Mouse (Mus musculus): ENCODE measurements around the gene Tesmin. TPM values are rescaled to one million over a fixed set of nuclear protein-coding genes. Genes with fewer than 3 reads are reported as not detected.

The Tesmin gene
- polyA plus RNA-seq, 1 experiment from 2014 or later, result 0.30 TPM

DNA sequence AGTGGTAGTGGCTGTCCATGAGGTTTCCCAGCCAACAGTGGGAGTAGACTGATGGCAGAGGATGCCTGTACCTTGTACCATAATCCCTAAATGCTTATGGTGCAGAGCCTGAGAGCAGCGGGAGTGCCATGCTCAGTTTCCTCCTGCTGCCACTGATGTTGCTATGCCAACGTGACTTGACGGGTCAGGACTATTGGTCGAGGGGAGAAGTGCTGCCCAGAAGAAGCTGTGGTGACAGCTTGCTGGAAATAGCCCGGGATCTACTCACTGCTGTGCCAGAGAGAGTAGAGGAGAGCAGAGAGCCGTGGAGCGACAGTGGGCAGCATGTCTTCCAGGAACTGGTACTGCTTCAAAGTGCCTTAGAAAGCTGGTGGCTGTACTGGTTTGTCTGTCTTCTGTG, 13.3 kb downstream of the Tesmin start:
- WGBS, result 74% methylated on average over 7 of the region's 7 CpGs
- Histone ChIP-seq H3K27me3 (replicated peaks; ENCODE audit: low read depth, poor library complexity, severe bottlenecking) (no peaks in the 10 kb centered on the region), H3K9me3 (0 out of 2 replicates have a peak, but pooled peaks cover 2% of the 10 kb centered on the region), H3K4me1 (no peaks in the 10 kb centered on the region), H3K4me3 (no peak overlapping the region), H3K36me3 (replicated peaks) (no peaks in the 10 kb centered on the region), H3K27ac (replicated peaks) (no peak overlapping the region)
- no peak for DNase-seq (ENCODE audit: low spot score)

DNA sequence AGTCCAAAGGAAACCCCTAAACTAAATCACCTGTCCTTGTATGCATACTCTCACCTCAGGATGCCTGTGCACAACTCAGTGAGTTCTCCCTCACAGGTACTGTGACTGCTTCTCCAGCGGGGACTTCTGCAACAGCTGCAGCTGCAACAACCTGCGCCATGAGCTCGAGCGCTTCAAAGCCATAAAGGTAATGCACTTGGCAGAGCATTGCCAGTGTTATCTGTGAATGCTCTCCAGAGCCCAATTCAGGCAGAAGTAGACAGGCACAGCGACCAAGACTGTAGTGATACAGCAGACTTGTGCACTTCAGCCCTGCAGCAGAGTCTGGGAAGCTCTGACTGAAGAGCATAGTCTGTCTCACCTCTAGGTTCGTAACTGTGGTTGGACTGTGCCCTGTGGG, 13.7 kb downstream of the Tesmin start:
- Histone ChIP-seq H3K36me3 (replicated peaks) (no peaks in the 10 kb centered on the region), H3K9me3 (0 out of 2 replicates have a peak, but pooled peaks cover 2% of the 10 kb centered on the region), H3K27me3 (replicated peaks; ENCODE audit: low read depth, poor library complexity, severe bottlenecking) (no peaks in the 10 kb centered on the region), H3K27ac (replicated peaks) (no peak overlapping the region), H3K4me3 (no peak overlapping the region), H3K4me1 (no peaks in the 10 kb centered on the region)
- WGBS, result 88% methylated on average over 6 of the region's 6 CpGs
- no peak for DNase-seq (ENCODE audit: low spot score)

DNA sequence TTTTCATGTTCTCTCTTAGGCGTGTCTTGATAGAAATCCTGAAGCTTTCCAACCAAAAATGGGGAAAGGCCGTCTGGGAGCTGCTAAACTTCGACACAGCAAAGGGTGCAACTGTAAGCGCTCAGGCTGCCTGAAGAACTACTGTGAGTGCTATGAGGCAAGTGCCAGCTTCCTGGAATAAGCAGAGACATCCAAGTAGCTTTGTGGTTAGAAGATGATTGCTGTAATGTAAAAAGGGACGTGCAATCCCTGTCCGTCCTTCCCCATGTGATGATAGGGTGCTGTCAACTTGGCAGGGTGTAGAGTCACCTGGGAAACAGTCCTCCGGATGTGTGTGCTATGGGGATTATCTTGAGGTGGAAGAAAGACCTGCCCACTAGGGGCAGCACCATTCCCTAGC, 15.4 kb downstream of the Tesmin start:
- no peak for DNase-seq (ENCODE audit: low spot score)
- no peaks in the 10 kb centered on the region for H3K27me3 ChIP-seq (replicated peaks; ENCODE audit: low read depth, poor library complexity, severe bottlenecking)
- WGBS, result 87% methylated on average over 7 of the region's 7 CpGs
- no peaks in the 10 kb centered on the region for H3K4me1 ChIP-seq
- H3K36me3 ChIP-seq (replicated peaks), result no peaks in the 10 kb centered on the region
- H3K9me3 ChIP-seq, result 0 out of 2 replicates have a peak, but pooled peaks cover 2% of the 10 kb centered on the region
- H3K27ac ChIP-seq (replicated peaks), result no peak overlapping the region
- H3K4me3 ChIP-seq, result no peak overlapping the region

DNA sequence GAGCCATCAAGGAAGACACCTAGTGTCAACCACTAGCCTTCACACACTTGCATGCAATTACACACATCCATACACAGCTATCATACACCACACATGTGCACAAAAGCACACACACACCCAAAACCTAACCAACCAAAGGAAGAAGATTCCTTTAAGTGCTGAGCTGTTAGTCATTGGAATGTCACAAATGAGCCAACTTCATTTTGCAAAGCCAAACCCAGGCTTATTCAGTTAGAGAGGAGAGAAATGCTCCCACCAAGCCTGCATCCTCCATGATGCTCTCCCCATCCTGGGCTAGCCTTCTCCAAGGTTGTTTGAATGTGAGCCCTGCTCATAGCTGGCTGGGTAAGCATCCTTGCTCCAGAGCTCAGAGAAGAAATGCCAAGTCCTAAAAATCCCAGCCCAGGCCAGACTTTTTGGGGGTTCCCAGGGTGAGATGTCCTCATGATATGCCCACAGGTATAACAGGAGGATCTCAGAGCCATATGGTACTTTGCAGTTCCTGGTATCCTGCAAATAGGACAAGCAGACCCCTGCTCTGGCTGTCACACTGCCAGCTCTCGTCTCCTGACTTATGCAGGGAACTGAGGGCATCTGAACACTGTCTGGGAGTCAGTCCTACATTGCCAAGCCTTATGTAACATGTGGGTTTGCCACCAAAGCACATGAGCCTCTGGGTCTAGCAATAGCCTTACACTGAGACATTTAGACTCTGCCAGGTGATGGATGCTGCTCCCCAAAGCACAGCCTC, 17.0 kb downstream of the Tesmin start:
- WGBS, result 60% methylated on average over 1 of the region's 1 CpGs

DNA sequence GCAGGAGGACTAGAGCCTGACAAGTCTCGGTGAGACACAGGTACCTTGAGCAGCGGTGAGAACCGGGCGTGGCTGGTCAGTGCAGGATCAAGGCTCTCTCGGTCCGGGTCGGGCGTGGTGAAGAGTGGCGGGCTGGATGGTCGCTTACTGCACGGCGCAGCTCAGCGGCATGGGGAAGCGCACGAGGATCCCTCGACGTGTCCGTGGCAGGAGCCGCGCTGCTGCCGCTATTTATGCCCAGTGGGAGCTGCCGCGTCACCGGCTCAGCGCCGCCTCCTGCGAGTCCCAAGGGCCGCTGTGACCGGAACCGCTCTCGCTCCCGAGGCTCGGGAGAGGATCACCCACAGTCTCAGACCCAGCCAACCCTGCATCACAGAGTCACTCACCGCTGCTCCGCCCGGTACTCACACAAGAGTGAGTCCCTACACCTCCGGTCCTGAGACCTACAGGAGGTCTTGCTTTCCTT, 25.6 kb downstream of the Tesmin start, which contains the start of gene Gal:
Gene Gal (minus strand): TSS at position 277 of the 466 bp plus-strand sequence.
- DNase-seq (ENCODE audit: low spot score), result peak; percentile 20
- peaks cover 9% of the 10 kb centered on the region for H3K4me1 ChIP-seq
- no peak within 1 kb of the TSS; the same call in 1 of the 2 replicates for H3K27ac ChIP-seq (replicated peaks)
- H3K27me3 ChIP-seq (replicated peaks; ENCODE audit: low read depth, poor library complexity, severe bottlenecking), result peaks cover 54% of the 10 kb centered on the region
- H3K36me3 ChIP-seq (replicated peaks), result no peaks in the 10 kb centered on the region
- 4% methylated on average over 37 of the region's 37 CpGs for WGBS
- H3K9me3 ChIP-seq, result 0 out of 2 replicates have a peak, but pooled peaks cover 6% of the 10 kb centered on the region
- peak within 1 kb of the TSS; percentile 55 for H3K4me3 ChIP-seq

More for the DNA sequence above, 17.0 kb downstream of the Tesmin start:
- 0 out of 2 replicates have a peak, but pooled peaks cover 2% of the 10 kb centered on the region for H3K9me3 ChIP-seq
- DNase-seq (ENCODE audit: low spot score), result no peak
- H3K27me3 ChIP-seq (replicated peaks; ENCODE audit: low read depth, poor library complexity, severe bottlenecking), result no peaks in the 10 kb centered on the region
- H3K27ac ChIP-seq (replicated peaks), result no peak overlapping the region
- H3K36me3 ChIP-seq (replicated peaks), result no peaks in the 10 kb centered on the region
- H3K4me3 ChIP-seq, result no peak overlapping the region
- no peaks in the 10 kb centered on the region for H3K4me1 ChIP-seq

DNA sequence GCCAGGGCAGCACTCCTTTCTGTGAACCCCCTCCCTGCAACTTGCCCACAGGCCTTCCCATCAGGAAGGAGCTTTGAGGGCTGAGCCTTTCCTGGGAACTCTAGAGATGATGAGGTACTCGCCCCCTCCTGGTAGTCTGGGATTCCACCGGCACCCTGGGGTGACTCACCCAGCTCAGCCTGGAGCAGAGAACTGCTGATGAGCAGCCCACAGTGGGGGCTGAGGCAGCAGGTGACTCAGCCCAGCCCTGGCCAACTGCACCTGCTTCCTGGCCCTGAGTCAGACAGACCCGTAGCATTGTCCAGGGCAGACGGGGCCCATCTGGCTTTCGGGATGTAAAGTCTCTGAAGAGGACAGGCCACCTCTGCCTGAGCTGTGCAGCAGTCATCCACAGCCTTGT, 30.6 kb downstream of the Tesmin start:
- peaks cover 10% of the 10 kb centered on the region for H3K4me1 ChIP-seq
- no peaks in the 10 kb centered on the region for H3K36me3 ChIP-seq (replicated peaks)
- no peak for DNase-seq (ENCODE audit: low spot score)
- WGBS, result 61% methylated on average over 5 of the region's 5 CpGs
- 0 out of 2 replicates have a peak, but pooled peaks cover 6% of the 10 kb centered on the region for H3K9me3 ChIP-seq
- H3K4me3 ChIP-seq, result no peak overlapping the region
- peaks cover 25% of the 10 kb centered on the region for H3K27me3 ChIP-seq (replicated peaks; ENCODE audit: low read depth, poor library complexity, severe bottlenecking)
- H3K27ac ChIP-seq (replicated peaks), result no peak overlapping the region

DNA sequence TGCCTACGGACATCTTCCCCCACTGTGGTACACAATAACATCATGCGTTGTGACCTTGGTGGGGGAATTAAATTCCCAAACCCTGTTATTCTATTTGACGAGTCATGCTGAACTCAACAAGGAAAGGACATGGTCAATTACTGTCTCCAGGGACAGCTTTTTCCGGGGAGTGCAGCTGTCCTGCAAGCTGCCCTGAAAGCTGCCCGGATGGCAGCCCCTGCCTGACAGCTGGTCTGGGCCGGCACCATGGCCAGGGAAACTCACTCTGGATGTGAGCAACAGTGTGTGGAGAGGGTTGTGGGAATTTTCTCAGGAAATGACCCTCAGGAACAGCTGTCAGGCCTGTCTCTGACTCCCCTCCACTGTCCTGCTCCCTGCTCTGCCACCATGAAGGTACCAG, 33.8 kb downstream of the Tesmin start:
- Histone ChIP-seq H3K36me3 (replicated peaks) (no peaks in the 10 kb centered on the region), H3K9me3 (0 out of 2 replicates have a peak, but pooled peaks cover 6% of the 10 kb centered on the region), H3K4me3 (no peak overlapping the region), H3K4me1 (0 out of 2 replicates have a peak, but pooled peaks cover 4% of the 10 kb centered on the region), H3K27me3 (replicated peaks; ENCODE audit: low read depth, poor library complexity, severe bottlenecking) (no peaks in the 10 kb centered on the region), H3K27ac (replicated peaks) (no peak overlapping the region)
- 66% methylated on average over 6 of the region's 6 CpGs for WGBS
- no peak for DNase-seq (ENCODE audit: low spot score)

DNA sequence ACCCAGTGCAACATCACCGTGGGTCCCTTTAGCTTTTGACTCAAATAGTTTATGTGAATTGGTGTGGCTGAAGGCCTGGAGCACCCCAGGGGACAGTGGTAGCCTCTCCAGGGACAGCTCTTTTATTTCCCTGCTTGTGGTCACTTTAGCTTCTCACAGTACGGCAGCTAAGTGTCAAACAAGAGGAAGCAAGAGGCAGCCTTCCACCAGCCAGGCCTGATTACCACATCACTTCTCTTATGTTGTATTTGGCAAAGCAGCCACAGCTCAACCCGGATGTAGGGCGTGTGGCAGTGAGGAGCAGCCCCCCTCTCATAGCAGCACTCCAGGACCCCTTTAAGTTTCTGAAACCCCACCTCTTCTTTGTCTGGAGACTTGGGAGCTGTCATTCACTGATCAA, 34.3 kb downstream of the Tesmin start:
- no peak overlapping the region for H3K27ac ChIP-seq (replicated peaks)
- H3K9me3 ChIP-seq, result 0 out of 2 replicates have a peak, but pooled peaks cover 4% of the 10 kb centered on the region
- WGBS, result 72% methylated on average over 4 of the region's 4 CpGs
- H3K27me3 ChIP-seq (replicated peaks; ENCODE audit: low read depth, poor library complexity, severe bottlenecking), result no peaks in the 10 kb centered on the region
- H3K4me1 ChIP-seq, result 0 out of 2 replicates have a peak, but pooled peaks cover 4% of the 10 kb centered on the region
- DNase-seq (ENCODE audit: low spot score), result no peak
- no peak overlapping the region for H3K4me3 ChIP-seq
- H3K36me3 ChIP-seq (replicated peaks), result no peaks in the 10 kb centered on the region

DNA sequence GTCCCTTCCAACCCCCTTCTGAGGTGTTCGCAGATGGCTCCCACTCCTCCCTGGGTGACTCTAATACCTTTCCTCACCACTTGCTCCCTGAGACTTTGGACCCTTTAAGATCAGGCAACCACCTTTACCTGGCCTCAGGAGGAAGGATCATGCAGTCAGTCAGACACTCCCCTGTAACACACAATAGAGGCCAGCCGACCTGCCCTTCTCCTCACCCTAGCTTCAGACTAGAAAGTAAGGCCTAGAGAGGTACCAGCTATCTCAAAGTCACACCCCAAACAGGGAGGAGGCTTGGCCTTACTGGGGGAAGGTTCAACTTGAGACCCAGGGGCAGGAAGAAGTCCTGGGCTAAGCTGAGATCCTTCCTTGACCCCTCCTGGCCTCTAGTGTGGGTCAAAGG, 35.6 kb downstream of the Tesmin start:
- Histone ChIP-seq H3K27ac (replicated peaks) (no peak overlapping the region), H3K27me3 (replicated peaks; ENCODE audit: low read depth, poor library complexity, severe bottlenecking) (no peaks in the 10 kb centered on the region), H3K9me3 (no peaks in the 10 kb centered on the region), H3K36me3 (replicated peaks) (no peaks in the 10 kb centered on the region), H3K4me3 (no peak overlapping the region), H3K4me1 (peaks cover 6% of the 10 kb centered on the region; the same call in 1 of the 2 replicates)
- WGBS, result 83% methylated on average over 2 of the region's 2 CpGs
- DNase-seq (ENCODE audit: low spot score), result no peak

DNA sequence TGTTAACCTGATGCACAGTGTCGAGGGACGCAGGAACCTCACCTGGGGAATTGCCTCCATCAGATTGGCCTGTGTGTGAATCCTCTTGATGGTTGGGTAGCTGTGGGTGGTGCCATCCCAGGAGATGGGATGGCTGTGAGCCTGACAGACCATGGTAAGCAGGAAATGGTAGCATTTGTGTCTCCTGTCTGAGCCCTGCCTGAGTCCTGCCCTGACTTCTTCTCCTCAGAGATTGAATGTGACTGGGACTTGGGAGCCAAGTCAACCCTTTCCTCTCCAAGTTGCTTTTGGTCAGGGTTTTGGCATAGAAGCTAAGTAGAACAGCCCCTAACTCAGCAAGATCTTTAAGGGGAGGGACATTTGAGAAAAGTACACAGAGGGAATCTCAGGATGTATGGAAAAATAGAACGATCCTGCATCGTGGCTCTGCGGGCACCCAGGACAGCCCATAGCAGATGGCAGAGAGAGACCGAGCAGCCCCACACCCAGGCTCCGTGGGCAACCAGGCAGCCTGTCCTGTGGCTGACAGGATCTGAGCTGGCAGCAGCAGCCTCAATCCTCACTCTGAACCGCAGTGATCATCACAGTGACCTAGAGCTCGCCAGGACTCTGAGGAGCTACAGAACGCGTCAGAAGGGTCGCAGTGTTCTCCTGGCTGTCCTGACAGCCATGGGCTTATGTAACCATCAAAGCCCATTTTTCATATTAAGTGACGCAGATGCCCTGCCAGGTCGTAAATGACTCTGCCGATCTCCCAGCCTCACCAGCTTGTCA, 39.6 kb downstream of the Tesmin start:
- H3K27ac ChIP-seq (replicated peaks), result no peak overlapping the region
- no peak for DNase-seq (ENCODE audit: low spot score)
- H3K4me1 ChIP-seq, result peaks cover 11% of the 10 kb centered on the region
- 88% methylated on average over 15 of the region's 15 CpGs for WGBS
- no peaks in the 10 kb centered on the region for H3K36me3 ChIP-seq (replicated peaks)
- H3K9me3 ChIP-seq, result no peaks in the 10 kb centered on the region
- H3K27me3 ChIP-seq (replicated peaks; ENCODE audit: low read depth, poor library complexity, severe bottlenecking), result no peaks in the 10 kb centered on the region
- H3K4me3 ChIP-seq, result no peak overlapping the region

DNA sequence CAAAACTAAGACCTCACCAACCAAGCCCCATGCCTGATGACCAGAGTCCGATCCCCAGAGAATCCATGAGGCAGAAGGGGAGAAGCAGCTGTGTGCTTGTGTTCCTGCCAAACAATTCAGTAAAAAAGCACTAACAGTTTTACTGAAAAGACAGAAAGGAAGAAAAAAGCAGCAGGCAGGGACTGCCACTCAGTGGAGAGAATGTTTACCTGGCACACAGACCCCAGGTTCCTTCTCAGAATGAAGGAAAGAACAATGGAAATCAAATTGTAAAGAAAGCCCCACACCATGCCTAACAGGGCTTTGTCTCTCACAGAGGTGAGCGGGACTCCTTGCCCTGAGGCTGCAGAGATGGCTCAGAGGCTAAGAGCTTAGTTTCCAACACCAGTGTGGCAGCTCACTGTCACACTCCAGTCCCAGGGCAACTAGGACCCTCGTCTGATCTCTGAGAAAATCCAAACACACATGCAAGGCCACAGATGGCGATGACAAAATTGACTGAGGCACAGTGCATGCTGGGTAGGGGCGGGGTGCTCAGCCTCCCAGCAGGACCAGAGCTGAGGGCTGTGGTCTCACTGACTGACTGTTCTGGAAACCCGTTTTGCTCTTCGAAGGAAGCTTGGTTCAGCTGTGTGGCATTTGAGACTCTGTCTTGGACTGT, 40.6 kb downstream of the Tesmin start:
- Histone ChIP-seq H3K4me3 (no peak overlapping the region), H3K9me3 (no peaks in the 10 kb centered on the region), H3K36me3 (replicated peaks) (no peaks in the 10 kb centered on the region), H3K27ac (replicated peaks) (peak overlapping the region; percentile 65), H3K27me3 (replicated peaks; ENCODE audit: low read depth, poor library complexity, severe bottlenecking) (no peaks in the 10 kb centered on the region), H3K4me1 (peaks cover 22% of the 10 kb centered on the region)
- WGBS, result 46% methylated on average over 7 of the region's 7 CpGs
- no peak for DNase-seq (ENCODE audit: low spot score)

DNA sequence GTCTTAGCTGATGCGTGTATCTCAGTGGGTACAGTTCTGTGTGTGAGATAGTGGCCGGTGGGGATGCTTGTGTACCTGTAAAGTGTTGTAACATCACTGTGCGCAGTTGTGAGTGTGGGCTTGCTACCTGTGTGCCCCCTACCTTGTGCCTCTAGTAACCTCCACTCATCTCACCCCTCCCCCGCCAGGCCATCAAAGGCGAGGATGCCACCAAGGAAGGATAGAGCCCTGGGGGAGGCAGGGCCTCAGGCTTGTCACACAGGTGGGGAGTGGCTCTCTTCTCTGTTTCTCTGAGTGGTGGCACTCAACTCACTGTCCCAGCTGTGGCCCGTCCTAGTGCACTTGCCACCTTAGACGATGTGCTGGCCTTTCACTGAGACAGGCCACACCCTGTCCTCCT, 42.4 kb downstream of the Tesmin start:
- H3K4me3 ChIP-seq, result no peak overlapping the region
- no peaks in the 10 kb centered on the region for H3K36me3 ChIP-seq (replicated peaks)
- H3K9me3 ChIP-seq, result no peaks in the 10 kb centered on the region
- H3K4me1 ChIP-seq, result peaks cover 31% of the 10 kb centered on the region
- no peak overlapping the region for H3K27ac ChIP-seq (replicated peaks)
- no peaks in the 10 kb centered on the region for H3K27me3 ChIP-seq (replicated peaks; ENCODE audit: low read depth, poor library complexity, severe bottlenecking)
- WGBS, result 68% methylated on average over 7 of the region's 7 CpGs
- DNase-seq (ENCODE audit: low spot score), result no peak
